Mouse (Mus musculus): ENCODE data around the gene Intu. TPM values are rescaled to one million over a fixed set of nuclear protein-coding genes. Genes with fewer than 3 reads are reported as not detected.

Gene Intu
- polyA plus RNA-seq, 1 experiment = 2.7 TPM

- Histone ChIP-seq H3K27me3 (ENCODE audit: control insufficient read depth, insufficient read depth, insufficient read length) (no peaks in the 10 kb centered on the region), H3K79me2 (ENCODE audit: control insufficient read depth, insufficient read depth) (peaks cover 5% of the 10 kb centered on the region), H3K36me3 (ENCODE audit: control insufficient read depth, insufficient read depth) (no peaks in the 10 kb centered on the region), H3ac (ENCODE audit: control insufficient read depth, insufficient read length) (no peak overlapping the region), H3K4me3 (peak overlapping the region; percentile 19), H3K4me2 (ENCODE audit: low read depth) (peak overlapping the region; percentile 97)
- TF ChIP-seq E2F4 (IDR thresholded peaks at IDR 0.05; ENCODE audit: insufficient read depth) = no peak
- peak; percentile 41 for TF ChIP-seq POLR2A (IDR thresholded peaks at IDR 0.05; ENCODE audit: insufficient read length, low read depth)
Observed at GRCm38 (mm10) chr3:40682404-40682803, 151.3 kb downstream of the Intu start.

- H3K79me2 ChIP-seq (ENCODE audit: control insufficient read depth, insufficient read depth) = peaks cover 5% of the 10 kb centered on the region
- H3K36me3 ChIP-seq (ENCODE audit: control insufficient read depth, insufficient read depth) = no peaks in the 10 kb centered on the region
- TF ChIP-seq TCF12 (IDR thresholded peaks at IDR 0.05; ENCODE audit: insufficient read depth, poor library complexity, severe bottlenecking) = no peak
- no peak for TF ChIP-seq MYOG (IDR thresholded peaks at IDR 0.05; ENCODE audit: control insufficient read depth in 1 of 3, insufficient read depth in 1 of 3, insufficient read length in 2 of 3, low read depth in 2 of 3)
- H3K27me3 ChIP-seq (ENCODE audit: control insufficient read depth, insufficient read depth, insufficient read length) = no peaks in the 10 kb centered on the region
- peak overlapping the region; percentile 97 for H3K4me2 ChIP-seq (ENCODE audit: low read depth)
- H3K4me3 ChIP-seq = peak overlapping the region; percentile 19
- H3ac ChIP-seq (ENCODE audit: control insufficient read depth, insufficient read length) = no peak overlapping the region
Observed at GRCm38 (mm10) chr3:40683171-40683570, 152.1 kb downstream of the Intu start.

GRCm38 (mm10) chr3:40685855-40686515, 154.9 kb downstream of the Intu start:
- H3K27me3 ChIP-seq (ENCODE audit: control insufficient read depth, insufficient read depth, insufficient read length) = no peaks in the 10 kb centered on the region
- H3K36me3 ChIP-seq (ENCODE audit: control insufficient read depth, insufficient read depth) = no peaks in the 10 kb centered on the region
- no peak overlapping the region for H3K4me3 ChIP-seq
- H3ac ChIP-seq (ENCODE audit: control insufficient read depth, insufficient read length) = no peak overlapping the region
- TF ChIP-seq CEBPB (IDR thresholded peaks at IDR 0.05; ENCODE audit: insufficient read depth, poor library complexity, severe bottlenecking) (no peak), POLR2A (IDR thresholded peaks at IDR 0.05; ENCODE audit: insufficient read length, low read depth) (no peak), MYOD1 (IDR thresholded peaks at IDR 0.05; ENCODE audit: control insufficient read depth in 1 of 3, insufficient read length in 2 of 3, low read depth in 2 of 3) (peak; percentile 18 to 92 (median 84)), USF1 (IDR thresholded peaks at IDR 0.05; ENCODE audit: low read depth) (no peak), MYOG (IDR thresholded peaks at IDR 0.05; ENCODE audit: control insufficient read depth in 1 of 3, insufficient read depth in 1 of 3, insufficient read length in 2 of 3, low read depth in 2 of 3) (peak in 1 of 3 experiments; percentile 7), MAX (IDR thresholded peaks at IDR 0.05; ENCODE audit: low read depth) (no peak), TCF12 (IDR thresholded peaks at IDR 0.05; ENCODE audit: insufficient read depth, poor library complexity, severe bottlenecking) (peak; percentile 18), POLR2AphosphoS2 (IDR thresholded peaks at IDR 0.05; ENCODE audit: insufficient read length, low read depth) (no peak), SRF (IDR thresholded peaks at IDR 0.05; ENCODE audit: control insufficient read depth, insufficient read length, low read depth) (no peak), E2F4 (IDR thresholded peaks at IDR 0.05; ENCODE audit: insufficient read depth) (no peak), TCF3 (IDR thresholded peaks at IDR 0.05; ENCODE audit: insufficient read length, low read depth) (peak; percentile 16), REST (IDR thresholded peaks at IDR 0.05; ENCODE audit: insufficient read depth, insufficient read length) (no peak)
- peak overlapping the region; percentile 31 for H3K4me2 ChIP-seq (ENCODE audit: low read depth)
- peaks cover 5% of the 10 kb centered on the region for H3K79me2 ChIP-seq (ENCODE audit: control insufficient read depth, insufficient read depth)

- Histone ChIP-seq H3K27me3 (ENCODE audit: control insufficient read depth, insufficient read depth, insufficient read length) (no peaks in the 10 kb centered on the region), H3ac (ENCODE audit: control insufficient read depth, insufficient read length) (no peak overlapping the region), H3K79me2 (ENCODE audit: control insufficient read depth, insufficient read depth) (no peaks in the 10 kb centered on the region), H3K4me2 (ENCODE audit: low read depth) (peak overlapping the region; percentile 31), H3K4me3 (no peak overlapping the region), H3K36me3 (ENCODE audit: control insufficient read depth, insufficient read depth) (no peaks in the 10 kb centered on the region)
- TF ChIP-seq TCF3 (IDR thresholded peaks at IDR 0.05; ENCODE audit: insufficient read length, low read depth) = no peak
- TF ChIP-seq REST (IDR thresholded peaks at IDR 0.05; ENCODE audit: insufficient read depth, insufficient read length) = no peak
- TF ChIP-seq USF1 (IDR thresholded peaks at IDR 0.05; ENCODE audit: low read depth) = no peak
- no peak for TF ChIP-seq TCF12 (IDR thresholded peaks at IDR 0.05; ENCODE audit: insufficient read depth, poor library complexity, severe bottlenecking)
- no peak for TF ChIP-seq MYOG (IDR thresholded peaks at IDR 0.05; ENCODE audit: control insufficient read depth in 1 of 3, insufficient read depth in 1 of 3, insufficient read length in 2 of 3, low read depth in 2 of 3)
- no peak for TF ChIP-seq POLR2AphosphoS2 (IDR thresholded peaks at IDR 0.05; ENCODE audit: insufficient read length, low read depth)
- TF ChIP-seq CEBPB (IDR thresholded peaks at IDR 0.05; ENCODE audit: insufficient read depth, poor library complexity, severe bottlenecking) = no peak
- TF ChIP-seq MYOD1 (IDR thresholded peaks at IDR 0.05; ENCODE audit: control insufficient read depth in 1 of 3, insufficient read length in 2 of 3, low read depth in 2 of 3) = no peak
- TF ChIP-seq POLR2A (IDR thresholded peaks at IDR 0.05; ENCODE audit: insufficient read length, low read depth) = no peak
- no peak for TF ChIP-seq E2F4 (IDR thresholded peaks at IDR 0.05; ENCODE audit: insufficient read depth)
Observed at GRCm38 (mm10) chr3:40686836-40687235, 155.8 kb downstream of the Intu start.

- H3K4me2 ChIP-seq (ENCODE audit: low read depth) = no peak overlapping the region
Observed at GRCm38 (mm10) chr3:40687588-40687987, 156.5 kb downstream of the Intu start.

More at GRCm38 (mm10) chr3:40687588-40687987, 156.5 kb downstream of the Intu start:
- no peaks in the 10 kb centered on the region for H3K36me3 ChIP-seq (ENCODE audit: control insufficient read depth, insufficient read depth)
- no peaks in the 10 kb centered on the region for H3K79me2 ChIP-seq (ENCODE audit: control insufficient read depth, insufficient read depth)
- H3ac ChIP-seq (ENCODE audit: control insufficient read depth, insufficient read length) = no peak overlapping the region
- no peaks in the 10 kb centered on the region for H3K27me3 ChIP-seq (ENCODE audit: control insufficient read depth, insufficient read depth, insufficient read length)
- TF ChIP-seq MYOG (IDR thresholded peaks at IDR 0.05; ENCODE audit: control insufficient read depth in 1 of 3, insufficient read depth in 1 of 3, insufficient read length in 2 of 3, low read depth in 2 of 3) = no peak
- no peak for TF ChIP-seq MYOD1 (IDR thresholded peaks at IDR 0.05; ENCODE audit: control insufficient read depth in 1 of 3, insufficient read length in 2 of 3, low read depth in 2 of 3)
- no peak for TF ChIP-seq REST (IDR thresholded peaks at IDR 0.05; ENCODE audit: insufficient read depth, insufficient read length)
- no peak for TF ChIP-seq SRF (IDR thresholded peaks at IDR 0.05; ENCODE audit: control insufficient read depth, insufficient read length, low read depth)
- no peak for TF ChIP-seq MAX (IDR thresholded peaks at IDR 0.05; ENCODE audit: low read depth)
- TF ChIP-seq CEBPB (IDR thresholded peaks at IDR 0.05; ENCODE audit: insufficient read depth, poor library complexity, severe bottlenecking) = no peak
- TF ChIP-seq TCF12 (IDR thresholded peaks at IDR 0.05; ENCODE audit: insufficient read depth, poor library complexity, severe bottlenecking) = no peak
- no peak for TF ChIP-seq E2F4 (IDR thresholded peaks at IDR 0.05; ENCODE audit: insufficient read depth)
- no peak for TF ChIP-seq POLR2A (IDR thresholded peaks at IDR 0.05; ENCODE audit: insufficient read length, low read depth)
- TF ChIP-seq POLR2AphosphoS2 (IDR thresholded peaks at IDR 0.05; ENCODE audit: insufficient read length, low read depth) = no peak
- TF ChIP-seq TCF3 (IDR thresholded peaks at IDR 0.05; ENCODE audit: insufficient read length, low read depth) = no peak
- TF ChIP-seq USF1 (IDR thresholded peaks at IDR 0.05; ENCODE audit: low read depth) = no peak
- H3K4me3 ChIP-seq = no peak overlapping the region

Data from myocyte (in vitro differentiated cells).